Mouse (Mus musculus) MEL (cell line): Measurements from ENCODE around the gene Pex14. TPM values are rescaled to one million over a fixed set of nuclear protein-coding genes. Genes with fewer than 3 reads are reported as not detected.

Source experiments
- DNase-seq: peaks from one replicate; pipeline ENCODE4 v3.0.0; 2011; ENCODE audit warnings: low read depth, low spot score
- H3K27ac ChIP-seq: 2 replicates; pipeline ENCODE4 v1.5.1; 2012; ENCODE audit warnings: low read depth, mild to moderate bottlenecking, control low read depth, low read length, moderate library complexity; ENCODE audit not compliant: control insufficient read depth
- H3K27me3 ChIP-seq, 2 experiments: fragments of 150-350 bp in 1 of 2; sonication (generic) in 1 of 2; 2 replicates each; pipeline ENCODE4 v1.6.1; 2012; ENCODE audit warnings: low read length in 2 of 2, mild to moderate bottlenecking in 2 of 2, improper control_type of control experiment in 1 of 2, moderate library complexity in 1 of 2; ENCODE audit not compliant: insufficient read depth in 2 of 2, control insufficient read depth in 1 of 2
- H3K36me3 ChIP-seq, 2 experiments: 2 replicates each; pipeline ENCODE4 v1.6.1; 2012 to 2014; ENCODE audit warnings: low read length in 2 of 2, improper control_type of control experiment in 1 of 2, inconsistent platforms in 1 of 2, mild to moderate bottlenecking in 1 of 2; ENCODE audit not compliant: insufficient read depth in 2 of 2, control insufficient read depth in 1 of 2
- H3K4me1 ChIP-seq, 2 experiments: fragments of 150-350 bp in 1 of 2; sonication (generic) in 1 of 2; 2 replicates each; pipeline ENCODE4 v1.6.1; 2012; ENCODE audit warnings: low read length in 2 of 2, improper control_type of control experiment in 1 of 2, mild to moderate bottlenecking in 1 of 2; ENCODE audit not compliant: insufficient read depth in 2 of 2, control insufficient read depth in 1 of 2
- H3K4me3 ChIP-seq, 2 experiments: fragments of 150-350 bp in 1 of 2; sonication (generic) in 1 of 2; 2 replicates each; pipeline ENCODE4 v1.5.1; 2012; ENCODE audit warnings: low read depth in 2 of 2, low read length in 2 of 2, mild to moderate bottlenecking in 2 of 2, moderate library complexity in 2 of 2, control low read depth in 1 of 2, improper control_type of control experiment in 1 of 2; ENCODE audit not compliant: control insufficient read depth in 1 of 2, insufficient read depth in 1 of 2
- H3K79me2 ChIP-seq: 2 replicates; pipeline ENCODE4 v1.6.1; 2012; ENCODE audit warnings: mild to moderate bottlenecking, low read length, moderate library complexity; ENCODE audit not compliant: control insufficient read depth, poor library complexity, insufficient read depth
- H3K9ac ChIP-seq: 2 replicates; pipeline ENCODE4 v1.6.1; 2012; ENCODE audit warnings: low read depth, mild to moderate bottlenecking, control low read depth, low read length, moderate library complexity; ENCODE audit not compliant: control insufficient read depth, poor library complexity, severe bottlenecking
- H3K9me3 ChIP-seq: fragments of 150-350 bp; sonication (generic); replicated peaks from 2 replicates; pipeline ENCODE4 v1.6.1; 2012; ENCODE audit warnings: mild to moderate bottlenecking, low read length, improper control_type of control experiment, moderate library complexity; ENCODE audit not compliant: insufficient read depth
- CHD2 ChIP-seq: IDR thresholded peaks from 2 replicates; pipeline ENCODE4 v1.6.1; 2011; ENCODE audit warnings: low read length, improper control_type of control experiment
- E2F4 ChIP-seq: IDR thresholded peaks from 2 replicates; pipeline ENCODE4 v1.6.1; 2011; ENCODE audit warnings: low read depth, low read length, improper control_type of control experiment, borderline replicate concordance
- ELF1 ChIP-seq: IDR thresholded peaks from 2 replicates; pipeline ENCODE4 v1.6.1; 2014; ENCODE audit warnings: low read depth, mild to moderate bottlenecking, inconsistent platforms, low read length, improper control_type of control experiment, moderate library complexity
- EP300 ChIP-seq, 2 experiments: IDR thresholded peaks; 2 replicates each; pipeline ENCODE4 v1.6.1; 2011; ENCODE audit warnings: improper control_type of control experiment in 2 of 2, low read length in 2 of 2, low read depth in 1 of 2, mild to moderate bottlenecking in 1 of 2
- GABPA ChIP-seq: IDR thresholded peaks from 2 replicates; pipeline ENCODE4 v1.6.1; 2012; ENCODE audit warnings: low read depth, mild to moderate bottlenecking, inconsistent platforms, low read length, improper control_type of control experiment, moderate library complexity
- GATA1 ChIP-seq: IDR thresholded peaks from 2 replicates; pipeline ENCODE4 v1.6.1; 2011; ENCODE audit warnings: low read depth, low read length, improper control_type of control experiment
- MAFK ChIP-seq: IDR thresholded peaks from 2 replicates; pipeline ENCODE4 v1.6.1; 2011; ENCODE audit warnings: low read depth, mild to moderate bottlenecking, low read length, improper control_type of control experiment, borderline replicate concordance
- MAX ChIP-seq: IDR thresholded peaks from 2 replicates; pipeline ENCODE4 v1.6.1; 2011; ENCODE audit warnings: low read length, improper control_type of control experiment
- MEF2A ChIP-seq: IDR thresholded peaks from 2 replicates; pipeline ENCODE4 v1.6.1; 2014; ENCODE audit warnings: low read depth, mild to moderate bottlenecking, inconsistent platforms, low read length, improper control_type of control experiment; ENCODE audit not compliant: poor library complexity, insufficient replicate concordance, severe bottlenecking; ENCODE audit errors: extremely low read depth
- MYB ChIP-seq: IDR thresholded peaks from 2 replicates; pipeline ENCODE4 v1.6.1; 2011; ENCODE audit warnings: mild to moderate bottlenecking, low read depth, low read length, improper control_type of control experiment
- MYC ChIP-seq: IDR thresholded peaks from 2 replicates; pipeline ENCODE4 v1.6.1; 2011; ENCODE audit warnings: low read depth, mild to moderate bottlenecking, low read length, improper control_type of control experiment, moderate library complexity
- NRF1 ChIP-seq: IDR thresholded peaks from 2 replicates; pipeline ENCODE4 v1.6.1; 2014; ENCODE audit warnings: low read depth, mild to moderate bottlenecking, inconsistent platforms, low read length, improper control_type of control experiment, moderate library complexity; ENCODE audit not compliant: poor library complexity, insufficient read depth, severe bottlenecking
- POLR2A ChIP-seq, 2 experiments: IDR thresholded peaks; 2 replicates each; pipeline ENCODE4 v1.6.1; 2011 to 2012; ENCODE audit warnings: low read length in 2 of 2, mild to moderate bottlenecking in 2 of 2, control low read depth in 1 of 2, improper control_type of control experiment in 1 of 2, low read depth in 1 of 2, moderate library complexity in 1 of 2; ENCODE audit not compliant: control insufficient read depth in 1 of 2, insufficient read depth in 1 of 2, poor library complexity in 1 of 2
- POLR2AphosphoS2 ChIP-seq: IDR thresholded peaks from 2 replicates; pipeline ENCODE4 v1.6.1; 2011; ENCODE audit warnings: low read length, improper control_type of control experiment
- POLR2AphosphoS5 ChIP-seq: IDR thresholded peaks from 2 replicates; pipeline ENCODE4 v1.6.1; 2012; ENCODE audit warnings: low read depth, borderline replicate concordance, mild to moderate bottlenecking, inconsistent platforms, low read length, moderate library complexity, mixed read lengths
- RCOR1 ChIP-seq: IDR thresholded peaks from 2 replicates; pipeline ENCODE4 v1.6.1; 2012; ENCODE audit warnings: low read depth, mild to moderate bottlenecking, inconsistent platforms, low read length, improper control_type of control experiment
- SIN3A ChIP-seq: IDR thresholded peaks from 2 replicates; pipeline ENCODE4 v1.6.1; 2012; ENCODE audit warnings: low read length, improper control_type of control experiment, inconsistent platforms
- SMC3 ChIP-seq: IDR thresholded peaks from 2 replicates; pipeline ENCODE4 v1.6.1; 2011; ENCODE audit warnings: low read depth, low read length, improper control_type of control experiment
- TBP ChIP-seq: IDR thresholded peaks from 2 replicates; pipeline ENCODE4 v1.8.0; 2011; ENCODE audit warnings: low read depth, low read length, improper control_type of control experiment
- USF2 ChIP-seq, 2 experiments: IDR thresholded peaks; 2 replicates each; pipeline ENCODE4 v1.6.1; 2011 to 2012; ENCODE audit warnings: improper control_type of control experiment in 2 of 2, low read length in 2 of 2, borderline replicate concordance in 1 of 2, inconsistent platforms in 1 of 2, low read depth in 1 of 2, mild to moderate bottlenecking in 1 of 2; ENCODE audit not compliant: insufficient read depth in 1 of 2
- ZMIZ1 ChIP-seq: IDR thresholded peaks from 2 replicates; pipeline ENCODE4 v1.6.1; 2012; ENCODE audit warnings: low read depth, mild to moderate bottlenecking, inconsistent platforms, low read length, improper control_type of control experiment, moderate library complexity
- ZNF384 ChIP-seq: IDR thresholded peaks from 2 replicates; pipeline ENCODE4 v1.6.1; 2012; ENCODE audit warnings: low read depth, mild to moderate bottlenecking, inconsistent platforms, low read length, improper control_type of control experiment
- polyA plus RNA-seq, 2 experiments: library from polyadenylated mRNA; stranded (reverse) in 1 of 2; unstranded in 1 of 2; fragments of >175 nt in 1 of 2; fragments of >200 nt in 1 of 2; gene quantifications; 2 replicates each; pipeline versions ENCODE4 v1.2.1 to v1.2.4; 2012; ENCODE audit warnings: low replicate concordance in 2 of 2, low read depth in 1 of 2; ENCODE audit not compliant: insufficient read length in 2 of 2, insufficient read depth in 1 of 2, missing spikeins in 1 of 2
- total RNA-seq: library from RNA; depleted of rRNA; stranded (reverse); fragments of 300-350 nt; gene quantifications from 2 replicates; pipeline ENCODE4 v1.2.3, GENCODE M21; 2012

Pex14 gene
- total and polyA plus RNA-seq, 3 experiments, result 38.3 to 49.2 TPM; not detected in 1

DNA sequence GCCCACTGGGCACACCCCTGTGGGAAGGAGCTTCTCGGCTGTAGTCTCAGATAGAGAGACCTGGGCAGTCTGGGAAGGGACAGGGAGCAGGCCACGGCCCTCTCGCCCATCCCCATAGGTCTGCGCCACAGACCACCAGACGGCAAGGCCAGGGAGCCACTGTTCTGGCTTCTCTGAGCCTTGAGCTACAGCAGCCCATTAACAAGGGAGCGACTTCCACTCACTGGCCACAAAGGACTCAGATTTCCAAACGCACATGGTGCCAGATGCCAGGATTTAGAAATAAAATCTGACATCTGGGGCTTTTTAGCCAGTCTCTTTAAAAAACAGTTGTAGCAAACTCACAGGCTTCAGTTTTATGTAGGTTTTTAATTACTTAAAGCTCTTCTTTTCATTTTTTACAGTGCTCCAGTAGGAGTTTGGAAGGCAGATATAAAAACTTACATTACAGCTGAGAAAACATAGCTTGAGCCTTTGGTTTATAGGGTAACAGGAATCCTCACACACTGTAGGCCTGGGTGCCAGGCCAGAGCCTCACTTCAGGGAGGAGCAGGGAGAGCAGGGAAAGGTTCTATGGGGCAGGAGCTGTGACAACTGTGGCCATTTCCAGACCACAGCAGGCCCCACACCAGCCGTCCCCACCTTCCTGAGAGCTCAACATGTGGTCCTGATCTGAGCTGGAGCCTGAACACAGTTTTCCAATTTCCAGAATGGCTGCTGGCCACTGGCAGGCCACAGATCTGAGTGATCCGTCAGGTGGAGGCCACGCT, 134.9 kb downstream of the Pex14 start:
- Histone ChIP-seq H3K4me3 (no peak overlapping the region), H3K79me2 (no peaks in the 10 kb centered on the region)

DNA sequence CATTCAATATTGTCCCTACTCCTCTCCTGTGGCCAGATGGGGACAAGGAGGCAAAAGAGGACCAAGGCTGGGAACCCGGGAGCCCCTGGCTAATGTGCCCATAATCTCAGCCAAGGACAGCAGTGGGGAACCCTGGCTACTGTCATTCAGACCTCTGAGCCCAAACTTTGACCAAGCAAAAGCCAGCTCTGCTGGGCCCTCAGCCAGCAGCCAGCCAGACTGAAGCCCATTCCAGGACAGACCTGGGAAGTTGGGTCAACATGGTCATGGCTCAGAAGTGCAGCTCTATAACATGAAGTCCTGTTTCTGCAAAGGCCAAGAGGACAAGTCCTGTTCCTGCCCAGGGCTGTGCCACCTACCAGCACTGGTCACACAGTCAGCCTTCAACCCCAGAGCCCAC, 137.6 kb downstream of the Pex14 start:
- Histone ChIP-seq H3K27me3 (no peaks in the 10 kb centered on the region), H3K27ac (no peak overlapping the region), H3K36me3 (no peaks in the 10 kb centered on the region), H3K9ac (no peak overlapping the region), H3K79me2 (no peaks in the 10 kb centered on the region), H3K4me3 (no peak overlapping the region), H3K9me3 (no peaks in the 10 kb centered on the region), H3K4me1 (peaks cover 0 to 6% of the 10 kb centered on the region in 2 experiments; a peak in 2 of 4 replicates)
- TF ChIP-seq MAX (no peak), CHD2 (no peak), GATA1 (no peak), MYC (no peak), ZMIZ1 (no peak), POLR2A (IDR thresholded peaks at IDR 0.05; ENCODE audit: control insufficient read depth in 1 of 2, insufficient read depth in 1 of 2, low read depth in 1 of 2, low read length in 2 of 2, poor library complexity in 1 of 2) (no peak), ELF1 (no peak), ZNF384 (no peak), TBP (no peak), E2F4 (no peak), POLR2AphosphoS5 (no peak), GABPA (no peak), POLR2AphosphoS2 (no peak)
- no peak for DNase-seq

More for the DNA sequence above, 134.9 kb downstream of the Pex14 start:
- peaks cover 0 to 6% of the 10 kb centered on the region in 2 experiments; a peak in 2 of 4 replicates for H3K4me1 ChIP-seq
- no peak overlapping the region for H3K27ac ChIP-seq
- H3K9ac ChIP-seq, result no peak overlapping the region
- H3K27me3 ChIP-seq, result no peaks in the 10 kb centered on the region
- DNase-seq, result no peak
- H3K36me3 ChIP-seq, result no peaks in the 10 kb centered on the region
- TF ChIP-seq ELF1 (no peak), SIN3A (no peak), NRF1 (no peak), EP300 (IDR thresholded peaks at IDR 0.05; ENCODE audit: low read depth in 1 of 2, low read length in 2 of 2) (no peak), SMC3 (no peak), MAFK (no peak), RCOR1 (no peak), ZNF384 (no peak), MEF2A (no peak), POLR2A (IDR thresholded peaks at IDR 0.05; ENCODE audit: control insufficient read depth in 1 of 2, insufficient read depth in 1 of 2, low read depth in 1 of 2, low read length in 2 of 2, poor library complexity in 1 of 2) (no peak), CHD2 (no peak), GABPA (no peak), POLR2AphosphoS2 (no peak), USF2 (IDR thresholded peaks at IDR 0.05; ENCODE audit: borderline replicate concordance in 1 of 2, insufficient read depth in 1 of 2, low read depth in 1 of 2, low read length in 2 of 2) (no peak), MYB (no peak)
- H3K9me3 ChIP-seq, result no peaks in the 10 kb centered on the region
